Mouse (Mus musculus) liver, postnatal 0 days (tissue): ENCODE data around the gene Khdrbs2. TPM values are rescaled to one million over a fixed set of nuclear protein-coding genes. Genes with fewer than 3 reads are reported as not detected.

ENCODE experiments used
- ATAC-seq: fragments of 200-750 bp; cut with Nextera tagmentation; 2 replicates; pipeline ENCODE4 v1.8.0; 2017; ENCODE audit warnings: mild to moderate bottlenecking, moderate library complexity
- DNase-seq: peaks from one replicate; pipeline ENCODE4 v3.0.0-alpha.2; 2016
- H3K27ac ChIP-seq: fragments of 300-500 bp; sonication (generic); 2 replicates; pipeline ENCODE4 v1.5.1; 2014; ENCODE audit warnings: antibody characterized with exemption, moderate library complexity, mild to moderate bottlenecking, low read depth
- H3K27me3 ChIP-seq: fragments of 300-500 bp; sonication (generic); 2 replicates; pipeline ENCODE4 v1.6.1; 2014; ENCODE audit warnings: low read length, control low read depth, mixed read lengths; ENCODE audit not compliant: insufficient read depth
- H3K36me3 ChIP-seq: fragments of 300-500 bp; sonication (generic); replicated peaks from 2 replicates; pipeline ENCODE4 v1.6.1; 2014; ENCODE audit warnings: mild to moderate bottlenecking, control low read depth, low read length, moderate library complexity, mixed read lengths; ENCODE audit not compliant: insufficient read depth
- H3K4me1 ChIP-seq: fragments of 300-500 bp; sonication (generic); 2 replicates; pipeline ENCODE4 v1.6.1; 2014; ENCODE audit warnings: antibody characterized with exemption, mild to moderate bottlenecking, control low read depth; ENCODE audit not compliant: insufficient read depth
- H3K4me2 ChIP-seq: fragments of 300-500 bp; sonication (generic); 2 replicates; pipeline ENCODE4 v1.6.1; 2014; ENCODE audit warnings: low read depth, mild to moderate bottlenecking, low read length, moderate library complexity, mixed read lengths
- H3K4me3 ChIP-seq: fragments of 300-500 bp; sonication (generic); 2 replicates; pipeline ENCODE4 v1.5.1; 2014; ENCODE audit warnings: low read depth, low read length
- H3K9ac ChIP-seq: fragments of 300-500 bp; sonication (generic); replicated peaks from 2 replicates; pipeline ENCODE4 v1.6.1; 2014; ENCODE audit warnings: mild to moderate bottlenecking, moderate library complexity
- H3K9me3 ChIP-seq: fragments of 300-500 bp; sonication (generic); 2 replicates; pipeline ENCODE4 v1.6.1; 2016; ENCODE audit warnings: mild to moderate bottlenecking, control low read depth, low read length, mixed read lengths
- CTCF ChIP-seq: sonication (generic); IDR thresholded peaks from 2 replicates; pipeline ENCODE4 v1.5.1; 2016; ENCODE audit warnings: antibody characterized with exemption, low read depth
- EP300 ChIP-seq: IDR thresholded peaks from 2 replicates; pipeline ENCODE4 v1.6.1; 2016; ENCODE audit warnings: antibody characterized with exemption, low read depth, mild to moderate bottlenecking
- WGBS: fragments of 180-500 bp; shearing (Covaris S2); extraction: QIAGEN DNeasy Blood & Tissue Kit; methylation state at CpG from one replicate; pipeline ENCODE4 v1.1.7; 2014; ENCODE audit not compliant: insufficient replicate concordance; 5-methylcytosine and 5-hydroxymethylcytosine counted together
- polyA plus RNA-seq: library from polyadenylated mRNA; unstranded; fragments of >200 nt; fragmentation: Nextera tagmentation; extraction: Ambion mirVana; gene quantifications from 2 replicates; pipeline ENCODE4 v1.2.1, GENCODE M21; 2015

Gene Khdrbs2
- polyA plus RNA-seq, 1 experiment from 2014 or later, result not detected

DNA sequence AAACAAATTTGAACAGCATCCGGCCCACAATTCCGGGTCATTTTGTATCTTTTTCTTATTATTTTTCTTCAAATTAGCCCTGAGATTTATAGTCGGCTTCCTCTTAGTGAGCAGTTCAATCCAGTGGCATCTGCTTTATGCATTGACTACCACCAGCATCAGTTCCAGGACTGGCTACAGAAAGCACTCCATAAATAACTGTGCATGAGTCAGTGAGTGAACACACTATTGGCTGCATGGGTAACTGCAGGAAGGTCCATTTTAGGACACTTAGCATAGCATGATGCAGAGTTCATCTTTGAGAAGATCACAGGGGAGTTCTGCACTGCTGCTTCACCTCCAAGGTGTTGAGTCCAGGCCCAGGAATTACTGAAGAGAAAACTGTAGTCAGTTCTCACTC is 258.0 kb downstream of the Khdrbs2 start:
- Histone ChIP-seq H3K9me3 (no peaks in the 10 kb centered on the region), H3K36me3 (no peaks in the 10 kb centered on the region), H3K27me3 (no peaks in the 10 kb centered on the region), H3K27ac (no peak overlapping the region), H3K9ac (no peak overlapping the region), H3K4me2 (no peak overlapping the region), H3K4me1 (no peaks in the 10 kb centered on the region), H3K4me3 (no peak overlapping the region)
- TF ChIP-seq CTCF, result no peak
- TF ChIP-seq EP300, result no peak
- ATAC-seq, result no peak
- DNase-seq, result no peak
- 80% methylated on average over 3 of the region's 3 CpGs for WGBS

- Histone ChIP-seq H3K4me2 (no peak overlapping the region), H3K9me3 (no peaks in the 10 kb centered on the region), H3K27me3 (no peaks in the 10 kb centered on the region), H3K4me1 (no peaks in the 10 kb centered on the region), H3K9ac (no peak overlapping the region), H3K27ac (no peak overlapping the region), H3K36me3 (no peaks in the 10 kb centered on the region), H3K4me3 (no peak overlapping the region)
- WGBS, result 71% methylated on average over 2 of the region's 2 CpGs
- ATAC-seq (no peak), DNase-seq (no peak)
- no peak for TF ChIP-seq CTCF
- no peak for TF ChIP-seq EP300
Observed at GRCm38 (mm10) chr1:32433118-32433517, 260.6 kb downstream of the Khdrbs2 start.

DNA sequence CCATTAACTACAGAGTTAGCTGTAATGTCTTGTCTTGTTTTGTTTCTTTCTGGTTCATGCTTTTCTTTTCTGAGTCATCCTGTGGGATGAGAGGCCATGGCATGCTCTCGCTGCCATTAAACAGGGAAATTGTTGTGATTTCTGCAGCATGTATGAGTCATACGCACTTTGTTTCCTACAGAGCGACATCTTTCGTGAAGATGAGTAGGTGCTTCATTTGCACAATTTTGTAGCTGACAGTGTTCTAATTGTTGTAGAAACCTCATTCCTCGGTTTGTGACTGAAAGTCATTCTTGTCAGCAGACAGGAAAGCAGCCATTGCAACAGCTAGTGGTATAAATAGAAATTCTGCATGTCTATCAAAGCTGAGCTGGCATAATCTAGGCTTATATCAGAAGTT is 271.4 kb downstream of the Khdrbs2 start:
- WGBS, result 73% methylated on average over 5 of the region's 5 CpGs
- H3K27me3 ChIP-seq, result no peaks in the 10 kb centered on the region
- H3K4me3 ChIP-seq, result no peak overlapping the region
- no peaks in the 10 kb centered on the region for H3K4me1 ChIP-seq
- H3K4me2 ChIP-seq, result no peak overlapping the region
- no peak overlapping the region for H3K27ac ChIP-seq
- DNase-seq (no peak), ATAC-seq (no peak)
- no peak overlapping the region for H3K9ac ChIP-seq
- H3K36me3 ChIP-seq, result no peaks in the 10 kb centered on the region
- H3K9me3 ChIP-seq, result no peaks in the 10 kb centered on the region
- TF ChIP-seq CTCF, result no peak
- no peak for TF ChIP-seq EP300

- DNase-seq (no peak), ATAC-seq (no peak)
- H3K4me1 ChIP-seq, result no peaks in the 10 kb centered on the region
- H3K36me3 ChIP-seq, result no peaks in the 10 kb centered on the region
- 71% methylated on average over 6 of the region's 6 CpGs for WGBS
- H3K27me3 ChIP-seq, result no peaks in the 10 kb centered on the region
- H3K9ac ChIP-seq, result no peak overlapping the region
- H3K27ac ChIP-seq, result no peak overlapping the region
- H3K9me3 ChIP-seq, result no peaks in the 10 kb centered on the region; the same call in 1 of the 2 replicates
- H3K4me2 ChIP-seq, result no peak overlapping the region
- H3K4me3 ChIP-seq, result no peak overlapping the region
- TF ChIP-seq EP300 (no peak), CTCF (no peak)
Observed at GRCm38 (mm10) chr1:32463103-32463516, 290.6 kb downstream of the Khdrbs2 start.

DNA sequence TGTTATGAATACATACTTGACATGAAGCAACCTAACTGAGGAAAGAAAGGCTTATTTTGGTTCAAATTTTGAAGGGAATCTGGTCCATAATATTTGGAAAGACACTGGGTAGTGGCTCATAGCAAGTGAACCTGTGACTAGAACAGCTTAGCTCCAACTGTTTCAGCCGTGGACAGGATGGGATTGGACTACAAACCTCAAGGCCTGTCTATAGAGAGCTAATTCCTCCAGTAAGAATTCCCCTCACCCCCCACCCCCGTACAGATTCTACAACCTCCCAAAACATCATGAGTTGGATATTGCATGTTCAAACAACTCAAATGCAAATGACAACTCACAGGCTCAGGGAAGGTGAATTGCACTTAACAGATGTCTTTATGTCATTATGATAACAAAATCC is 298.5 kb downstream of the Khdrbs2 start:
- Histone ChIP-seq H3K27ac (no peak overlapping the region), H3K4me1 (no peaks in the 10 kb centered on the region), H3K9ac (no peak overlapping the region), H3K27me3 (no peaks in the 10 kb centered on the region), H3K4me2 (no peak overlapping the region), H3K4me3 (no peak overlapping the region), H3K9me3 (no peaks in the 10 kb centered on the region), H3K36me3 (no peaks in the 10 kb centered on the region)
- DNase-seq, result no peak
- no peak for ATAC-seq
- no peak for TF ChIP-seq CTCF
- no peak for TF ChIP-seq EP300
- WGBS, result 62% methylated on average over 2 of the region's 2 CpGs

DNA sequence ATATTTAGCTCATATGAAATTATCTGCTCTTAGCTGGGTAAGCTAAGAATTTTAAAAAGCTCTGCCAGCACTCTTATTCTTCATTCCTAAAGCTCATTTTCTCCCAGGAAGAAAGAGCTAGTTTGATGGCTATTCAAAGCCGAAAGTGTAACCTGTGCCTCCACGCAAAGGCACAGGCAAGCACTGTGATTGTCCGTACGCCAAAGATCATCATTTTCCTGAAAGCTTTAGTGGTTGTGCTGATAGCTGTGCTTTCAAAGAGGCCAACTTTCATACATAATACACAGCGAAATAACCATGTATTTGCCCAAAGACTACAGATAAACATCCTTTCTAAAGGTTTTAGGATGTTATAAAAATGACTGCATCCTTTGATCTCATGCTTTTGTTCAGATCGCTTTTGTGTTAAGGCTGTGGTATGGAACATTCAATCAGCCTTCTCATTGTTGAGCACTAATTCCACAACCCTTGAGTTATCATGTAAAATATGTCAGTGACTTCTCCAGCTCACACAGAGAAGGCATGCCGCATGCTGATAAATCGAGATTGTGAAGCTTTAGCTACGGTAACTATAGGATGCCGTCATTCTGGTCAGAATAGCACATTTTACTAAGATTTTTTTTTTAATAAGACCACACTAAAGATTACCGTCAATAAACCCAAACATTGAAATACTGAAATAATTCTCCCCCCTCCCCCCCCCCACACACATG is 299.1 kb downstream of the Khdrbs2 start:
- 80% methylated on average over 11 of the region's 11 CpGs for WGBS
- no peak for ATAC-seq
- no peaks in the 10 kb centered on the region for H3K4me1 ChIP-seq
- H3K9ac ChIP-seq, result no peak overlapping the region
- H3K27ac ChIP-seq, result no peak overlapping the region
- H3K4me2 ChIP-seq, result no peak overlapping the region
- H3K36me3 ChIP-seq, result no peaks in the 10 kb centered on the region
- no peak overlapping the region for H3K4me3 ChIP-seq
- no peaks in the 10 kb centered on the region for H3K27me3 ChIP-seq
- no peaks in the 10 kb centered on the region for H3K9me3 ChIP-seq
- no peak for DNase-seq
- no peak for TF ChIP-seq CTCF
- no peak for TF ChIP-seq EP300

DNA sequence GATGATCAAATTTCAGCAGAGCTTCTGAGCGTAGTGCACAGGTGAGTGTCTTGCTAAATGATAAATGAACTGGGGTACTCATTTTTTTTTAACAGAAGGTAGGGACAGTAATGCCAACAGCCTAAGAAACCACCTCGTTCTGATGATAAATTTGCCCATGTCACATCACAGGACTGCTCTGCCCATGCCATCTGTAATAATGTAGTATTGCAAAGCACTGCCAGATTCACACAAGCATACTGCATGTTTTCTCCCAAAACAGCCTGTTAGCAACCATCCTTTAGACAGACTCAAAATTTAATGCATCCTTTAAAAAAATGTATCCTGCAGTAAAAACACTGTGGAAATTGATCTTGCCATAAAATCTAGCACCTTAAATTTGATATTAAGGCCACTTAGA is 315.4 kb downstream of the Khdrbs2 start:
- no peak overlapping the region for H3K9ac ChIP-seq
- H3K27me3 ChIP-seq, result no peaks in the 10 kb centered on the region
- no peak for DNase-seq
- no peaks in the 10 kb centered on the region for H3K4me1 ChIP-seq
- H3K27ac ChIP-seq, result no peak overlapping the region
- no peaks in the 10 kb centered on the region for H3K36me3 ChIP-seq
- ATAC-seq, result no peak
- H3K4me2 ChIP-seq, result no peak overlapping the region
- 70% methylated on average over 2 of the region's 2 CpGs for WGBS
- H3K4me3 ChIP-seq, result no peak overlapping the region
- H3K9me3 ChIP-seq, result no peaks in the 10 kb centered on the region
- TF ChIP-seq CTCF (no peak), EP300 (no peak)
